Mouse (Mus musculus): ENCODE measurements around the gene Cops9. TPM values are rescaled to one million over a fixed set of nuclear protein-coding genes. Genes with fewer than 3 reads are reported as not detected.
A peak's percentile ranks its signal among the peaks of the same experiment; 100 is the strongest.

The Cops9 gene
- 433 and 441 TPM in 2 replicates for polyA plus RNA-seq (2016; fragmentation: Nextera tagmentation; extraction: Ambion mirVana)

- H3K4me3 ChIP-seq, result peak within 1 kb of the TSS; percentile 88
- H3K4me1 ChIP-seq, result peaks cover 20% of the 10 kb centered on the region
- H3K9me3 ChIP-seq, result no peaks in the 10 kb centered on the region
- peak within 1 kb of the TSS; percentile 98 for H3K4me2 ChIP-seq (replicated peaks)
- WGBS, result 2% methylated on average over 50 of the region's 50 CpGs
- no peaks in the 10 kb centered on the region for H3K27me3 ChIP-seq (replicated peaks)
- H3K36me3 ChIP-seq, result peaks cover 20% of the 10 kb centered on the region
- peak within 1 kb of the TSS; percentile 57; the same call in 1 of the 2 replicates for H3K27ac ChIP-seq
- peak; percentile 93 for ATAC-seq (ENCODE audit: low FRiP score, low read depth)
- H3K9ac ChIP-seq, result peak within 1 kb of the TSS; percentile 93
These were observed at the start of gene Cops9 for GRCm38 (mm10) chr1:92641514-92642272. Gene Cops9 (minus strand): TSS chr1:92641985.

GRCm38 (mm10) chr1:92691166-92691844 lies 49.5 kb upstream of the Cops9 start:
- H3K36me3 ChIP-seq, result no peaks in the 10 kb centered on the region
- no peak for ATAC-seq (ENCODE audit: low FRiP score, low read depth)
- H3K4me2 ChIP-seq (replicated peaks), result no peak overlapping the region
- H3K27ac ChIP-seq, result no peak overlapping the region
- no peaks in the 10 kb centered on the region for H3K9me3 ChIP-seq
- H3K4me1 ChIP-seq, result no peaks in the 10 kb centered on the region
- H3K4me3 ChIP-seq, result no peak overlapping the region
- 84% methylated on average over 3 of the region's 3 CpGs for WGBS
- no peak overlapping the region for H3K9ac ChIP-seq
- H3K27me3 ChIP-seq (replicated peaks), result no peaks in the 10 kb centered on the region

- H3K4me2 ChIP-seq (replicated peaks), result no peak overlapping the region
- H3K9ac ChIP-seq, result no peak overlapping the region
- no peaks in the 10 kb centered on the region for H3K27me3 ChIP-seq (replicated peaks)
- H3K4me1 ChIP-seq, result no peaks in the 10 kb centered on the region
- 60% methylated on average over 8 of the region's 8 CpGs for WGBS
- no peaks in the 10 kb centered on the region for H3K36me3 ChIP-seq
- no peak overlapping the region for H3K4me3 ChIP-seq
- ATAC-seq (ENCODE audit: low FRiP score, low read depth), result no peak
- no peaks in the 10 kb centered on the region for H3K9me3 ChIP-seq
- H3K27ac ChIP-seq, result no peak overlapping the region
These were observed 45.2 kb upstream of the Cops9 start for GRCm38 (mm10) chr1:92686994-92687393.

- 93% methylated on average over 8 of the region's 8 CpGs for WGBS
- H3K36me3 ChIP-seq, result no peaks in the 10 kb centered on the region
- ATAC-seq (ENCODE audit: low FRiP score, low read depth), result no peak
- H3K27ac ChIP-seq, result no peak overlapping the region
- H3K4me1 ChIP-seq, result peaks cover 15% of the 10 kb centered on the region; the same call in 1 of the 2 replicates
- no peak overlapping the region for H3K4me3 ChIP-seq
- no peak overlapping the region for H3K9ac ChIP-seq
- H3K4me2 ChIP-seq (replicated peaks), result no peak overlapping the region
- no peaks in the 10 kb centered on the region for H3K9me3 ChIP-seq
- no peaks in the 10 kb centered on the region for H3K27me3 ChIP-seq (replicated peaks)
These were observed 41.4 kb upstream of the Cops9 start for GRCm38 (mm10) chr1:92683151-92683550.

- H3K4me2 ChIP-seq (replicated peaks), result peak overlapping the region; percentile 37
- 13% methylated on average over 16 of the region's 16 CpGs for WGBS
These were observed 39.2 kb upstream of the Cops9 start for GRCm38 (mm10) chr1:92680668-92681603.

GRCm38 (mm10) chr1:92678757-92679156 lies 37.0 kb upstream of the Cops9 start:
- no peak overlapping the region for H3K9ac ChIP-seq
- H3K4me3 ChIP-seq, result no peak overlapping the region
- no peak overlapping the region for H3K27ac ChIP-seq
- no peaks in the 10 kb centered on the region for H3K9me3 ChIP-seq
- ATAC-seq (ENCODE audit: low FRiP score, low read depth), result no peak
- H3K4me1 ChIP-seq, result peaks cover 15% of the 10 kb centered on the region; the same call in 1 of the 2 replicates
- no peak overlapping the region for H3K4me2 ChIP-seq (replicated peaks)
- 0 out of 2 replicates have a peak, but pooled peaks cover 7% of the 10 kb centered on the region for H3K27me3 ChIP-seq (replicated peaks)
- H3K36me3 ChIP-seq, result no peaks in the 10 kb centered on the region
- 92% methylated on average over 5 of the region's 5 CpGs for WGBS

More at GRCm38 (mm10) chr1:92680668-92681603, 39.2 kb upstream of the Cops9 start:
- H3K27me3 ChIP-seq (replicated peaks), result 0 out of 2 replicates have a peak, but pooled peaks cover 3% of the 10 kb centered on the region
- no peaks in the 10 kb centered on the region for H3K9me3 ChIP-seq
- H3K9ac ChIP-seq, result no peak overlapping the region
- no peak overlapping the region for H3K4me3 ChIP-seq
- peak; percentile 87 for ATAC-seq (ENCODE audit: low FRiP score, low read depth)
- no peaks in the 10 kb centered on the region for H3K36me3 ChIP-seq
- H3K27ac ChIP-seq, result no peak overlapping the region
- H3K4me1 ChIP-seq, result peaks cover 15% of the 10 kb centered on the region; the same call in 1 of the 2 replicates

- Histone ChIP-seq H3K4me2 (replicated peaks) (no peak overlapping the region), H3K27ac (no peak overlapping the region), H3K27me3 (replicated peaks) (peaks cover 7% of the 10 kb centered on the region; the same call in 1 of the 2 replicates), H3K9me3 (no peaks in the 10 kb centered on the region), H3K36me3 (no peaks in the 10 kb centered on the region), H3K4me3 (no peak overlapping the region), H3K4me1 (peaks cover 15% of the 10 kb centered on the region; the same call in 1 of the 2 replicates), H3K9ac (no peak overlapping the region)
- ATAC-seq (ENCODE audit: low FRiP score, low read depth), result no peak
- 86% methylated on average over 3 of the region's 3 CpGs for WGBS
These were observed 34.8 kb upstream of the Cops9 start for GRCm38 (mm10) chr1:92676676-92676975.

GRCm38 (mm10) chr1:92675932-92676675 lies 34.3 kb upstream of the Cops9 start:
- H3K4me2 ChIP-seq (replicated peaks), result no peak overlapping the region
- H3K4me1 ChIP-seq, result peaks cover 14% of the 10 kb centered on the region; the same call in 1 of the 2 replicates
- H3K9me3 ChIP-seq, result no peaks in the 10 kb centered on the region
- 84% methylated on average over 10 of the region's 10 CpGs for WGBS
- no peak overlapping the region for H3K27ac ChIP-seq
- H3K36me3 ChIP-seq, result no peaks in the 10 kb centered on the region
- ATAC-seq (ENCODE audit: low FRiP score, low read depth), result no peak
- H3K9ac ChIP-seq, result no peak overlapping the region
- no peak overlapping the region for H3K4me3 ChIP-seq
- H3K27me3 ChIP-seq (replicated peaks), result peaks cover 7% of the 10 kb centered on the region; the same call in 1 of the 2 replicates

- no peak overlapping the region for H3K4me2 ChIP-seq (replicated peaks)
- 86% methylated on average over 5 of the region's 5 CpGs for WGBS
- H3K4me1 ChIP-seq, result no peaks in the 10 kb centered on the region
- no peak for ATAC-seq (ENCODE audit: low FRiP score, low read depth)
- no peak overlapping the region for H3K27ac ChIP-seq
- no peak overlapping the region for H3K4me3 ChIP-seq
- H3K9ac ChIP-seq, result no peak overlapping the region
- H3K27me3 ChIP-seq (replicated peaks), result peaks cover 7% of the 10 kb centered on the region; the same call in 1 of the 2 replicates
- H3K9me3 ChIP-seq, result peaks cover 6% of the 10 kb centered on the region; the same call in 1 of the 2 replicates
- no peaks in the 10 kb centered on the region for H3K36me3 ChIP-seq
These were observed 31.5 kb upstream of the Cops9 start for GRCm38 (mm10) chr1:92673258-92673782.

GRCm38 (mm10) chr1:92671326-92671725 lies 29.5 kb upstream of the Cops9 start:
- no peak overlapping the region for H3K27ac ChIP-seq
- no peaks in the 10 kb centered on the region for H3K36me3 ChIP-seq
- H3K4me1 ChIP-seq, result no peaks in the 10 kb centered on the region
- peaks cover 7% of the 10 kb centered on the region; the same call in 1 of the 2 replicates for H3K27me3 ChIP-seq (replicated peaks)
- no peak overlapping the region for H3K9ac ChIP-seq
- H3K4me2 ChIP-seq (replicated peaks), result no peak overlapping the region
- no peak for ATAC-seq (ENCODE audit: low FRiP score, low read depth)
- H3K4me3 ChIP-seq, result no peak overlapping the region
- WGBS, result 86% methylated on average over 4 of the region's 4 CpGs
- peaks cover 6% of the 10 kb centered on the region; the same call in 1 of the 2 replicates for H3K9me3 ChIP-seq

GRCm38 (mm10) chr1:92669430-92669829 lies 27.6 kb upstream of the Cops9 start:
- Histone ChIP-seq H3K9ac (no peak overlapping the region), H3K9me3 (peaks cover 6% of the 10 kb centered on the region; the same call in 1 of the 2 replicates), H3K36me3 (no peaks in the 10 kb centered on the region), H3K27me3 (replicated peaks) (no peaks in the 10 kb centered on the region; the same call in 1 of the 2 replicates), H3K4me2 (replicated peaks) (no peak overlapping the region), H3K4me1 (no peaks in the 10 kb centered on the region), H3K4me3 (no peak overlapping the region), H3K27ac (no peak overlapping the region)
- ATAC-seq (ENCODE audit: low FRiP score, low read depth), result no peak
- WGBS, result 93% methylated on average over 3 of the region's 3 CpGs

All from neural tube, embryonic 12.5 days (tissue).